Mouse (Mus musculus): ENCODE results near the gene Tpgs1. TPM values are rescaled to one million over a fixed set of nuclear protein-coding genes. Genes with fewer than 3 reads are reported as not detected.
A peak's percentile ranks its signal among the peaks of the same experiment; 100 is the strongest.

The Tpgs1 gene
- total and polyA plus RNA-seq, 2 experiments from 2014 or later: 64.2 to 128 TPM

GRCm38 (mm10) chr10:79689178-79689577 lies 20.0 kb downstream of the Tpgs1 start:
- Histone ChIP-seq H3K9ac (no peak overlapping the region), H3K4me1 (ENCODE audit: insufficient read depth) (no peaks in the 10 kb centered on the region), H3K4me3 (ENCODE audit: low read depth, low read length) (no peak overlapping the region), H3K36me3 (ENCODE audit: insufficient read depth) (peaks cover 54% of the 10 kb centered on the region), H3K27ac (ENCODE audit: low read depth, low read length) (no peak overlapping the region), H3K9me3 (ENCODE audit: low read length) (no peaks in the 10 kb centered on the region), H3K4me2 (ENCODE audit: low read depth) (no peak overlapping the region), H3K27me3 (ENCODE audit: insufficient read depth, low read length) (no peaks in the 10 kb centered on the region)
- DNase-seq (no peak), ATAC-seq (0 out of 2 replicates have a peak, but pooled peaks have one; percentile 7)
- no peak for TF ChIP-seq CTCF (IDR thresholded peaks at IDR 0.05; ENCODE audit: low read depth)
- 97% methylated on average over 3 of the region's 3 CpGs for WGBS

GRCm38 (mm10) chr10:79691986-79692548 lies 22.9 kb downstream of the Tpgs1 start:
- Histone ChIP-seq H3K4me1 (ENCODE audit: insufficient read depth) (peaks cover 6% of the 10 kb centered on the region; the same call in 1 of the 2 replicates), H3K4me2 (ENCODE audit: low read depth) (no peak overlapping the region), H3K9me3 (ENCODE audit: low read length) (no peaks in the 10 kb centered on the region), H3K27me3 (ENCODE audit: insufficient read depth, low read length) (no peaks in the 10 kb centered on the region), H3K4me3 (ENCODE audit: low read depth, low read length) (no peak overlapping the region), H3K36me3 (ENCODE audit: insufficient read depth) (peaks cover 28% of the 10 kb centered on the region), H3K9ac (no peak overlapping the region), H3K27ac (ENCODE audit: low read depth, low read length) (no peak overlapping the region)
- no peak for DNase-seq
- peak; percentile 43 for TF ChIP-seq CTCF (IDR thresholded peaks at IDR 0.05; ENCODE audit: low read depth)
- ATAC-seq: no peak
- 91% methylated on average over 2 of the region's 2 CpGs for WGBS

- H3K4me1 ChIP-seq (ENCODE audit: insufficient read depth): peaks cover 6% of the 10 kb centered on the region; the same call in 1 of the 2 replicates
- H3K9me3 ChIP-seq (ENCODE audit: low read length): no peaks in the 10 kb centered on the region
- H3K4me2 ChIP-seq (ENCODE audit: low read depth): no peak overlapping the region
- no peaks in the 10 kb centered on the region for H3K27me3 ChIP-seq (ENCODE audit: insufficient read depth, low read length)
- DNase-seq (no peak), ATAC-seq (no peak)
- no peak overlapping the region for H3K9ac ChIP-seq
- 76% methylated on average over 12 of the region's 12 CpGs for WGBS
- H3K27ac ChIP-seq (ENCODE audit: low read depth, low read length): no peak overlapping the region
- peaks cover 11% of the 10 kb centered on the region for H3K36me3 ChIP-seq (ENCODE audit: insufficient read depth)
- no peak for TF ChIP-seq CTCF (IDR thresholded peaks at IDR 0.05; ENCODE audit: low read depth)
- no peak overlapping the region for H3K4me3 ChIP-seq (ENCODE audit: low read depth, low read length)
These were observed 24.6 kb downstream of the Tpgs1 start for GRCm38 (mm10) chr10:79693580-79694378.

- H3K9me3 ChIP-seq (ENCODE audit: low read length): no peaks in the 10 kb centered on the region
- H3K36me3 ChIP-seq (ENCODE audit: insufficient read depth): peaks cover 6% of the 10 kb centered on the region
- H3K4me2 ChIP-seq (ENCODE audit: low read depth): no peak overlapping the region
- H3K27me3 ChIP-seq (ENCODE audit: insufficient read depth, low read length): no peaks in the 10 kb centered on the region
- H3K27ac ChIP-seq (ENCODE audit: low read depth, low read length): no peak overlapping the region
- no peak for TF ChIP-seq CTCF (IDR thresholded peaks at IDR 0.05; ENCODE audit: low read depth)
- H3K4me3 ChIP-seq (ENCODE audit: low read depth, low read length): no peak overlapping the region
- ATAC-seq: no peak
- no peak overlapping the region for H3K9ac ChIP-seq
- 76% methylated on average over 6 of the region's 6 CpGs for WGBS
- DNase-seq: no peak
- H3K4me1 ChIP-seq (ENCODE audit: insufficient read depth): peaks cover 6% of the 10 kb centered on the region; the same call in 1 of the 2 replicates
These were observed 25.1 kb downstream of the Tpgs1 start for GRCm38 (mm10) chr10:79694379-79694655.

GRCm38 (mm10) chr10:79695231-79696128 lies 26.3 kb downstream of the Tpgs1 start:
- ATAC-seq: peak; percentile 21; the same call in 1 of the 2 replicates
- 58% methylated on average over 13 of the region's 13 CpGs for WGBS
- H3K27ac ChIP-seq (ENCODE audit: low read depth, low read length): no peak overlapping the region

GRCm38 (mm10) chr10:79696129-79696651 lies 27.0 kb downstream of the Tpgs1 start:
- TF ChIP-seq CTCF (IDR thresholded peaks at IDR 0.05; ENCODE audit: low read depth): no peak
- WGBS: 64% methylated on average over 9 of the region's 9 CpGs
- Histone ChIP-seq H3K4me1 (ENCODE audit: insufficient read depth) (peaks cover 6% of the 10 kb centered on the region; the same call in 1 of the 2 replicates), H3K4me2 (ENCODE audit: low read depth) (no peak overlapping the region), H3K9ac (no peak overlapping the region), H3K9me3 (ENCODE audit: low read length) (no peaks in the 10 kb centered on the region), H3K27me3 (ENCODE audit: insufficient read depth, low read length) (no peaks in the 10 kb centered on the region), H3K4me3 (ENCODE audit: low read depth, low read length) (no peak overlapping the region), H3K36me3 (ENCODE audit: insufficient read depth) (no peaks in the 10 kb centered on the region), H3K27ac (ENCODE audit: low read depth, low read length) (no peak overlapping the region)
- DNase-seq (no peak), ATAC-seq (no peak)

More at GRCm38 (mm10) chr10:79695231-79696128, 26.3 kb downstream of the Tpgs1 start:
- peak; percentile 80 for TF ChIP-seq CTCF (IDR thresholded peaks at IDR 0.05; ENCODE audit: low read depth)
- Histone ChIP-seq H3K36me3 (ENCODE audit: insufficient read depth) (no peaks in the 10 kb centered on the region), H3K4me3 (ENCODE audit: low read depth, low read length) (no peak overlapping the region), H3K27me3 (ENCODE audit: insufficient read depth, low read length) (no peaks in the 10 kb centered on the region), H3K4me2 (ENCODE audit: low read depth) (no peak overlapping the region), H3K9me3 (ENCODE audit: low read length) (no peaks in the 10 kb centered on the region), H3K9ac (no peak overlapping the region), H3K4me1 (ENCODE audit: insufficient read depth) (peaks cover 6% of the 10 kb centered on the region; the same call in 1 of the 2 replicates)
- peak; percentile 57 for DNase-seq

Data from forebrain, postnatal 0 days (tissue).